Mouse (Mus musculus): ENCODE measurements around the gene St7. TPM values are rescaled to one million over a fixed set of nuclear protein-coding genes. Genes with fewer than 3 reads are reported as not detected.

Gene St7
- total RNA-seq, 2 experiments from 2014 or later: 48.0 to 52.5 TPM

DNA sequence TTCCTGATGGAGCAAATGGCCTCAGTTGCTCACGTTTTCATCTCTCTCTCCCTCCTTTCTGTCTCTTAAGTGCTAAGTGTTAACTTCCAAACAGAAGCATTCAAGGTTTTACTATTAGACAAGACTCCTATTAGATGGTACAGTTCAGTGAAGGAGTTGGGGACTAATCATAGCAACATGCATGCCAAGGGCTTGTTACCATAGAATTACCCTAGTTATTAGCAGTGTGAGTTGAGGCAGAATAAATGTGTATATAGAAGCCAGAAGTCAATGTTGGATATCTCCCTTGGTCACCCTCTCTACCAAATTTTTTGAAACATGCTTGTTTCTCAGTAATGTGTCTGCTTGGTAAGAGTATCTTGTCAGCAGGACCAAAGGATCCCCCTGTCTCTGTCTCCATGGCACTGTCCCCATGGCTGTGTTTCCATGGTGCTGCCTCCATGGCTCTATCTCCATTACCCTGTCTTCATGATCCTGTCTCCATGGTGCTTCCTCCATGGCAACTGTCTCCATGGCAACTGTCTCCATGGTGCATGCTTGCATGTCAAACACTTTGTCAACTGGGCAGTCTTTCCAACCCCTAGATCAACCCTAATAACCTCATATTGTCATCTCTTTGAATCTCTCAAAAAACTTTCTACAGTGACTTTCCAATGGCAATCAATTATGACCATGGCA lies 275.9 kb downstream of the St7 start:
- DNase-seq: no peak

DNA sequence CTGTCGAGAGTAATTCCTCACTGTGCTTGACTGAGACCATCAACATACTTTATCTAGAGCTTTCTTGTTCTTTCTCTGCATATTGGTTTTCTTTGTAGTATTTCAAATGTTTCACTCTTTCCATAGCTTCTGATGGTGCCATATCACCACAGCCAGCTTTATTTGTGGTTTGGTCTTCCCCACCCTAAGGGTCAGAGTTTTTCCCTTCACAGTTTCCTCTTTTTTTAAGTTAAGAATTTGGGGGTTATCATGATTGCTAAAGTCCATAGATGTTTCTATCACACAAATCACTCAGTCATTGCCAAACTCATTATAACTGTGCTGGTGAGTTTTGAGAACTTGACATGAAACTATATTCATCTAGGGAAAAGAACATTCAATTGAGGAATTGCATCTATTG lies 277.1 kb downstream of the St7 start:
- no peak for DNase-seq

DNA sequence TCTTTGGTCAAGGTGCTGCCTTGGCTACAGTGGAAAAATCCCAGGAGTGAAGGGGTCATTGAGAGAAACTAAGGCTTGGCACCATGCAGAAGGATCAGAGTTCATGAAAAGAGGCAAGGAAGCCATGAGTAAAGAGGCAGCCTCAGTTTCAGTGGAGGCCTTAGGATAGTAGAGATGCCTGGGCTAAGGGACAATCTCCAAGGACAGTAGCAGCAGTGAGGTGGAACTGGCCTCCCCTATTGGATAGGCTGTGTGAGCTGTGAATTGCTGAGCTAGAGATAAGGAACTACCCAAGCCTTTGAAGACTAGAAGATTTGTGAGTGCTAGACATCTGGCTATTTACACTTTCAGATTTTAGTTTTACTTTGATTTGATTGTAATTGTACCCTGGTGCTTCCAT lies 278.7 kb downstream of the St7 start:
- DNase-seq: no peak

DNA sequence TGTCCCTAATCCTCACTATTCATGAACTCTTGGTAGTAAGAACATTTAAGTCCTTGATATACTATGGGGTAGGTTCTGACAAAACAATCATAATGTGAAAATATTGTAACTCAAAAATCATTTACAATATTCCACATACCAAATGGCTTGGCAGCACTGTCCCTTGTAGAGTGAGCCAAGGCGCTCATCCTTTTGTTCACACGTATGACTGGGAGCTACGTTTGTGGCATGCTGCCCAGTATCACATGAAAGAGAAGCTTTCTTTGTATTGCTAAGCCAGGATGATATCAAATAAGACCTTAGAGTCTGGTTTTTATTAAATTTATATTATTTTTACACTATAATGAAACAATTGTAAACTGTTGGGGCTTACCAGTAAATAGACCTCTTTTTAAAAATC lies 281.7 kb downstream of the St7 start:
- no peak for DNase-seq

DNA sequence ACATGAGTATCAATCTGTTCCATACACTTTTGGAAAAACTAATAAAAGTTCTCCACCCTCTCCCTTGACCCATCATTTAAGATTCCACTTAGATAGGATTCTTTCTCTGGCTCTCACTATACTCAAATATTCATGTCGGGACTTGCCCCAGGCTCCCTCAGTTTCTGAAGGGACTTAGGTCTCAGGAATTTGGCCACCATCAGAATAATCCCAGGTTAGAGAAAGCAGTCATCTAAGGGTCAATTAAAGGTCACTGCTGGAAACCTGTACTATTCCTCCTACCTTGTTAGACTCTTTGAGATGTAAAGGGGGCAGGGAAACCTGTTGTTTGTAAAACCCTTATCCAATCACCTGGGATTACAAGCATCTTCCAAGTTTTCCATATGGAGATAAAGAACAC lies 284.4 kb downstream of the St7 start:
- no peak for DNase-seq

DNA sequence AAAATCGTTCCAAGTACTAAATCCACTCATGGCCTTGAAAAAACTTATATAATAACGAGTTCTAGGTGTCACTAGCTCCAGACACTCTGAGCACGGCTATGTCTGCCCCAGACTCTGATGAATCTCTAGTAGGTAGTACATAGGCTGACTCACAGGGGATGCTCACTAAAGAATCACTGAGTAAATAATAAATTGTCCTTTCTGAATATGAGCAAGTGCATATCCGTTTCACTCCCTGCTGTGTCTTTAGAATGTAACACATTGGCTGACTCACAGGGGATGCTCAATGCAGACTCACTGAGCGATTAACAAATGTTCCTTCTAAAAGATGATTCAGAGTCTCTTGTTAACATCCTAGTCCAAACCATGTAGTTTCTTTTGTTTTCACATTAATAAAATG lies 285.6 kb downstream of the St7 start:
- no peak for DNase-seq

DNA sequence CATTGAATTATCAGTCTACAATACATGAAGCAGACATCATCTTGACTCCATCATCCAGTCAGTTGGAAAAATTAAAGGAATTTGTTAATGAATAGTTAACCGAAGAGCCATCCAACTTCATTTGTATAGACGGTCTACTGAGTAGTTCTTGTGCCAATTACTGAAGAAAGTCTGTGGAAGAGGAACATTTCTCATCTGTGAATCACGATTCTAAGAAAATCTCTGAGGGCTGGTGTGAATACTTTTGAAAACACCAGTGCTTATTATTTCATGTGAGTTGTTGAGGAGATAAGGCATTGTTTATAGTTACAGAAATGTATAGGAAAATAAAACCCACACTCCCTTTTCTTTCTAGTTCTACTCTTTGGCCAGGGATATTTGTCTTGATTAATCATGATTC lies 286.1 kb downstream of the St7 start:
- DNase-seq: no peak

DNA sequence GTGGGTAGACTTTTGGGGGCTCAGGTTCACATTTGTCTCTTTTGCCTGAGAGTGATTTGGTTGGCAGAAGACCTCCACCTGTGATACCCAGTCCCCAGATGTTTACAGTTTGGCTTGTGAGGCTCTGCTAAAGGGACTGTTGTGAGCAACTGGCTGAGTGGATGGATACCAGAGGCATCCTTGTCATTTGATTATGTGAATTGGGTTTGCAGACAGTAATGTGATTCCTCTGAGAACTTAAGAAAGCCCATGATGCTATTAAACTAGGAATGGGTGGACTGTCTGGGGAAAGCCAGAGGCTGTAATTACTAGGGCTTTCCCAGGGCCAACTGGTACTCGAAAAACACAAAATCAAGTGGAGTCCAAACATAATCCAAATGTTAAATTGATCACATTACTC lies 286.6 kb downstream of the St7 start:
- DNase-seq: no peak

DNA sequence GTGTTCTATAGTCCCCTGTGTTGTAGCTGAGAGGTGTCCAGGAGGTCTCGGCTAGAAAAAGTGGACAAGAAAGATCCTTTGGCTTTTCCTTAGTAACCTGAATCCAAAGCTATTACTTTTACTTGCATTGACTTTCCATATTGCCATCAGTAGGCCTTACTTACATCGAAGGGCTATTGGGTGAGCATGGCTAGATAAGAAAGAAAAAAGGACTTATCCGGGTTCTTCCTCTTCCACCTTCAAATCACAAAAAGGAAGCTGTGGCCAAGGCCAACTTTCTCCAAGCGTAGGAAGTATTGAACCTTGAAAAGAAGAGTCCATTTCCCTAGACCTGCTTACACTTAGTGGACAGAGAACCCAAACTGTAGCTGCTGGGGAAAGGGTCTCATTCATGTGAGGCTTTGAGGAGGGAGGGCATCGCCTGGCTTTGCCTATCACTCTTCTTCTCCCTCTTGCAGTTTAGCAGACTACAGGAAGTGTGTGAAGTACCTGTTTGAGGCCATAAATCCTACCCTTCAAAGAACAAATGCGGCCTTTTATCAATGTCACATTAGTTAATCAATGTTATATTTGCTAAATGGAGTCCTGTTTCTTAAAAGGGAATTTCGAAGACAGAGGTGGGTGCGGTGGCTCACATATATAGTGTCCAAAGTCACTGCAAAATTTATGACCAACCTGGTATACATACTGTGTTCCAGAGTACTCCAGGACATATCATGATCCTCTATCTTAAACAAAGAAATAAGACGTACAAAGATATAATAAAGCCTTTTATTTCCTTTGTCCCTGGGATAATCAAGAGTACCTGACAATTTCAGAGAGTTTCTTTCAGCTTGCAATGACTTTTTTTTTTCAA lies 297.7 kb downstream of the St7 start:
- no peak for DNase-seq

DNA sequence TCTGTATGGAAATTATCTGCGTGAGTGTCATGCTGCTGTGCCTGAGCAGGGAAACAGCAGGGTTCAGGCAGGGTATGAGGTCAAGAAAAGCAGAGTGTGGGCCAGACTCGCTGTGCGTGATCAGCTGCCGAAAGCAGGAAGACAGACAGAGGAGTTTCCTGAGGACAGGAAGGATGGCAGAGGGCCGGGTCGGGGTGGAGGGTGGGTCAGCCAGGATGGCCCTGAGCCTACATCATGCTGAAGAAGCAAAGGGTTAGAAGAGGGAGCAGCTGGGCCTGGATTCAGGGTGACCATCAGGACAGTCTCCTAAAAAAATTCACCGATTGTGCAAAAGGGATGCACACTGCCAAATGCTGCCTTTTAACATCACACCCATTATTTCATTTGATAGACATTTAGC lies 298.9 kb downstream of the St7 start:
- no peak for DNase-seq

Other genes starting within 250 kb of the St7 start
- 1 to 10 TPM; 3.3 to 3.6 TPM for gene Met, start 229.1 kb upstream of the St7 start, total RNA-seq (2021)
- gene Capza2, start 56.7 kb upstream of the St7 start, total RNA-seq (2021): 100 to 1,000 TPM; 299 to 316 TPM

All from layer of hippocampus, postnatal 36 days (tissue).